ENCODE assay signal across 11 mouse cellular contexts in the genomic region with DNA sequence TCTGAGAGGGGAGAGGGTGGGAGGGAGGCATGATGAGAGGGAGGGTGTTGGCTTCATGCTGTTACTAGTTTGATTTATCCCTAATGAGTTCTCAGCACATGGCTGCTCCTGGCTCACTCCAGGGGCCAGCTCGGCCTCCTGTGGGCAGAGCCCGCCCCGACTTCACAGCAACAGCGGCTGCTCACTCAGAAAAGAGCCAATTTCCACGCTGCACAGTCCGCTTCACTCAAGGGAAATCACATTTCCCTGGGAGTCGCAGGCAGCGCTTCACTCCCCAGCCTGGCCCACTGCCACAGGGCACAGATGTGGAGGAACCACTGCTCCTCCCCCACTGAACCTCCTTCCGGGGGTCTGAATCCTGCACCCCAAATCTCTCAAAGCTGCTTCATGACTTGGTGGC. TPM values are rescaled to one million over a fixed set of nuclear protein-coding genes. Genes with fewer than 3 reads are reported as not detected.
DNase-seq lines count a peak whose midpoint lies in the region; ATAC-seq lines count a peak whose summit lies in the region.
"Had no signal": no experiment of that assay in that cellular context is flagged by ENCODE, and none has a peak within 500 bp of the region (broad histone marks: within the 10 kb centered on the region; RNA-seq: fewer than 3 reads in every experiment).

No protein-coding gene starts in this region.

- peak; percentile 22 for DNase-seq in limb, embryonic 11.5 days (ENCODE audit: low spot score)
- no peak for DNase-seq in limb, embryonic 10.5 days (ENCODE audit: low spot score)
- DNase-seq in hindbrain, embryonic 10.5 days (ENCODE audit: low spot score), result no peak
- peak; percentile 48 to 74 for DNase-seq in kidney, postnatal 36 days
- DNase-seq in ovary, postnatal 14 days (ENCODE audit: low spot score), result peak; percentile 33
- DNase-seq in spleen, adult 12 weeks (ENCODE audit: low spot score), result no peak
- DNase-seq in frontal cortex, postnatal 14 days (ENCODE audit: low spot score in 2 of 2), result no peak

- no peak overlapping the region for H3K4me3 ChIP-seq in limb, embryonic 11.5 days (ENCODE audit: low read depth, low read length)
- H3K4me3 ChIP-seq in limb, embryonic 10.5 days, result no peak overlapping the region
- no peak overlapping the region for H3K4me3 ChIP-seq in hindbrain, embryonic 10.5 days
- H3K4me3 ChIP-seq: heart, embryonic 15.5 days; liver, embryonic 15.5 days had no signal

- H3K27ac ChIP-seq in limb, embryonic 11.5 days (replicated peaks; ENCODE audit: low read depth, low read length), result no peak overlapping the region
- H3K27ac ChIP-seq in limb, embryonic 10.5 days, result no peak overlapping the region
- H3K27ac ChIP-seq in hindbrain, embryonic 10.5 days, result 0 out of 2 replicates have a peak overlapping the region, but pooled peaks have one; percentile 50
- H3K27ac ChIP-seq: heart, embryonic 15.5 days; liver, embryonic 15.5 days had no signal

- H3K4me2 ChIP-seq in limb, embryonic 11.5 days (ENCODE audit: low read depth, severe bottlenecking), result no peak overlapping the region
- H3K4me2 ChIP-seq: heart, embryonic 15.5 days; liver, embryonic 15.5 days had no signal

- H3K9ac ChIP-seq in limb, embryonic 11.5 days (ENCODE audit: low read length), result no peak overlapping the region
- H3K9ac ChIP-seq: heart, embryonic 15.5 days; liver, embryonic 15.5 days had no signal

- no peaks in the 10 kb centered on the region for H3K9me3 ChIP-seq in limb, embryonic 11.5 days (ENCODE audit: control insufficient read depth, low read length)
- H3K9me3 ChIP-seq in limb, embryonic 10.5 days (replicated peaks), result no peaks in the 10 kb centered on the region
- no peaks in the 10 kb centered on the region for H3K9me3 ChIP-seq in hindbrain, embryonic 10.5 days
- H3K9me3 ChIP-seq: G1E; heart, embryonic 15.5 days; liver, embryonic 15.5 days had no signal

- H3K4me1 ChIP-seq in limb, embryonic 11.5 days (ENCODE audit: control insufficient read depth, insufficient read depth, low read length), result peaks cover 7% of the 10 kb centered on the region; the same call in 1 of the 2 replicates
- H3K4me1 ChIP-seq in limb, embryonic 10.5 days, result peaks cover 9% of the 10 kb centered on the region
- peaks cover 17% of the 10 kb centered on the region for H3K4me1 ChIP-seq in hindbrain, embryonic 10.5 days (replicated peaks)
- H3K4me1 ChIP-seq: liver, embryonic 15.5 days had no signal

- 0 out of 2 replicates have a peak, but pooled peaks have one; percentile 47 for ATAC-seq in limb, embryonic 11.5 days (ENCODE audit: insufficient number of reproducible peaks, low FRiP score, low TSS enrichment, low read depth)
- no peak for ATAC-seq in frontal cortex, adult (ENCODE audit: low TSS enrichment)

- H3K27me3 ChIP-seq in limb, embryonic 11.5 days (ENCODE audit: control insufficient read depth, insufficient read depth, low read length), result no peaks in the 10 kb centered on the region
- H3K27me3 ChIP-seq in limb, embryonic 10.5 days (ENCODE audit: low read depth, poor library complexity, severe bottlenecking), result 0 out of 2 replicates have a peak, but pooled peaks cover 5% of the 10 kb centered on the region
- H3K27me3 ChIP-seq in hindbrain, embryonic 10.5 days (ENCODE audit: insufficient read depth, poor library complexity, severe bottlenecking), result peaks cover 8% of the 10 kb centered on the region; the same call in 1 of the 2 replicates
- H3K27me3 ChIP-seq: liver, embryonic 15.5 days had no signal

- WGBS in limb, embryonic 11.5 days, result 6% methylated on average over 9 of the region's 9 CpGs
- WGBS in limb, embryonic 10.5 days, result 8% methylated on average over 9 of the region's 9 CpGs
- WGBS in hindbrain, embryonic 10.5 days, result 7% methylated on average over 9 of the region's 9 CpGs

- no peaks in the 10 kb centered on the region for H3K36me3 ChIP-seq in limb, embryonic 11.5 days (ENCODE audit: control insufficient read depth, insufficient read depth, low read length)
- H3K36me3 ChIP-seq in limb, embryonic 10.5 days, result no peaks in the 10 kb centered on the region
- H3K36me3 ChIP-seq in hindbrain, embryonic 10.5 days, result peaks cover 8% of the 10 kb centered on the region; the same call in 1 of the 2 replicates
- H3K36me3 ChIP-seq: G1E; heart, embryonic 15.5 days; liver, embryonic 15.5 days had no signal

RNA-seq across cellular contexts. Expression of gene Psd4, which starts 49.3 kb away (rescaled TPM):
- 0.50 and 0.93 TPM in 2 replicates for polyA plus RNA-seq in limb, embryonic 11.5 days (2014; fragmentation: Nextera tagmentation; extraction: Ambion mirVana)
- 0.43 and 0.59 TPM in 2 replicates for polyA plus RNA-seq in limb, embryonic 10.5 days (2016; fragmentation: Nextera tagmentation; extraction: Ambion mirVana)
- 0.86 and 0.90 TPM in 2 replicates for polyA plus RNA-seq in hindbrain, embryonic 10.5 days (2016; fragmentation: Nextera tagmentation; extraction: Ambion mirVana)

RNA-seq across cellular contexts. Expression of gene Pax8, which starts 58.7 kb away (rescaled TPM):
- not detected in 2 replicates for polyA plus RNA-seq in limb, embryonic 11.5 days (2014; fragmentation: Nextera tagmentation; extraction: Ambion mirVana)
- polyA plus RNA-seq in limb, embryonic 10.5 days (2016; fragmentation: Nextera tagmentation; extraction: Ambion mirVana), result 0.39 and 0.72 TPM in 2 replicates
- 10.2 and 23.7 TPM in 2 replicates for polyA plus RNA-seq in hindbrain, embryonic 10.5 days (2016; fragmentation: Nextera tagmentation; extraction: Ambion mirVana)
- polyA plus RNA-seq: G1E; heart, embryonic 15.5 days had no signal

Comparison
In these comparisons a context has a peak if more than half of its experiments do, and no peak if none do; other contexts are left out.
1. DNase-seq: peak in limb, embryonic 11.5 days (single experiment), kidney, postnatal 36 days (2 of 2) and ovary, postnatal 14 days (single experiment); none in limb, embryonic 10.5 days (single experiment), hindbrain, embryonic 10.5 days (single experiment), spleen, adult 12 weeks (single experiment) and frontal cortex, postnatal 14 days (0 of 2).